Mouse (Mus musculus) cerebellum, adult 18-20 months (tissue): ENCODE measurements around the gene Htr2b.
A peak's percentile ranks its signal among the peaks of the same experiment; 100 is the strongest.

Source experiments
- DNase-seq, 2 experiments: peaks; one replicate each; pipeline ENCODE4 v3.0.0; 2021

Gene Htr2b

DNA sequence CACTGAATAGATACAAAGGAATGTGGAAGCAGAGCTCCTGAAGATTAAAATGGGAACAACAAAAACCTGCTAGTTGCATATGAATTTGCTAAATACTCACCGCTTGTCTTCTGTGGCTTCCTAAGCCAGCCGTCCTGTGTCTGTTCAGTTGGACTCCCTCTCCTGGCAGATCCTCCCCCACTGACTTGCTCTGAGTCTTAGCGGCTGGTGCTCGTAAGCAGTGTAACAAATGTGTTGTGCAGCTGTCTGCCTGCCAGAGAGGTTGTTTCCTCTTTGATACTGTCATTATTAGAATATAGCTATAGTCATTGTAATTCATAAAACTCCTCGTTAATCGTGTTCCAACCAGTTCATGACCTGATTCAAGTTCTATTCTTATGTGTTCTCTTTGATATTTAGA, at the start of gene Htr2b:
Gene Htr2b (minus strand): TSS at position 192 of the 400 bp plus-strand sequence.
- peak; percentile 8 to 19 for DNase-seq

DNA sequence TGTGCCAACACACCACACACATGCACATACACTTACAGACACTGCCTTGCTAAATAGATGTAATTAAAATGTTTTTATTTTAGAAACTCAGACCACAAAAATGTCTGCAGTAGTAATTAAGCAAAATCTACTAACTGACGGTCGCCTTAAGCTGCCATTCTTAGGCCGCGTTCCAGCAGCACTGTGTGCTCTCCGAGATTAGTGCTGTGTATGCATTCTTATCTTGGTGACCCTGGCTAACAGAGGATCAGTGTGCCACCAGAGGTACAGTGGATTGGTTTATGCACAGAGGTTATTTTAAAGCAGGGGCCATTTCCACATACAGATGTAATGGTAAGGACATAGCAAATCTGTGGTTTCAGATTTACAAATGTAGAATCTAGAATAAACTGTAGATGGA, 49.3 kb upstream of the Htr2b start:
- DNase-seq = no peak

DNA sequence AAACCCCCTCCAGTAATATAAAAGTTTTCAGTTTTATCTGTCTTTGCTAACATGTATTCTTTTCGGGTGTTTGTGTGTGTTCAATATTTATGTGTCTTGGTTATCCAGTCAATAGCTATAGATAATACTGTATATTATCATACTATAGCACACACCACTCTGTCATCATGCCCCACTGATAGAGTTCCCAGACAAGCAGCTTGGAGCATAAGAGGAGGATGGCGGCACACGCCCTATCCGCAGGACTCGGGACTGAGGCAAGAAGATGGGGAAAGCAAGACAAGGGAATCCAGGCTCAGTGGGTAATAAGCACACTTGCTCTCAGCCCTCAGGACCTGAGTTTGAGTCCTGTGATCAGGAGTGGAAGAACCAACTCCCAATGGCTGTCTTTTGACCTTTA, 48.7 kb upstream of the Htr2b start:
- no peak for DNase-seq

GRCm38 (mm10) chr1:86160059-86160458, 48.3 kb upstream of the Htr2b start:
- no peak for DNase-seq

DNA sequence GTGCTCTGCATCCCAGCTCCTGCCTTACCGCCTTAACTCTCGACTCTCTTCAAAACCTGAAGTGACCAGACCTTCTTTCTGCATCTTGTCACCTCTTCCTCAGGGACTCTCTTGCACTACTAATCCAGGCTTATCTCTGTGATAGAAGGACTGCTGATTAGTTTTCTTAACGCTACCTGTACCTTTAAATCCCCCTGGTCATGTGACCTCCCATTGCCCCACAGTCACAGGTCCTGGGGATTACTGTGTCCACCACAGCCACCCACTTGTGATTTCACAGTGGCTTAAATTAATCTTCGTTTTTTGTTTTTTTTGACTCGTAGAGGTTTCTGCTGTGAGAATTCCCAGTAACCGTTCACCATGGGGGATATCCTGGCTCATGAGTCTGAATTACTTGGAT, 44.8 kb upstream of the Htr2b start:
- DNase-seq = no peak

- no peak for DNase-seq
These were observed 44.3 kb upstream of the Htr2b start for GRCm38 (mm10) chr1:86156075-86156474.

GRCm38 (mm10) chr1:86154824-86155164, 43.0 kb upstream of the Htr2b start:
- no peak for DNase-seq

DNA sequence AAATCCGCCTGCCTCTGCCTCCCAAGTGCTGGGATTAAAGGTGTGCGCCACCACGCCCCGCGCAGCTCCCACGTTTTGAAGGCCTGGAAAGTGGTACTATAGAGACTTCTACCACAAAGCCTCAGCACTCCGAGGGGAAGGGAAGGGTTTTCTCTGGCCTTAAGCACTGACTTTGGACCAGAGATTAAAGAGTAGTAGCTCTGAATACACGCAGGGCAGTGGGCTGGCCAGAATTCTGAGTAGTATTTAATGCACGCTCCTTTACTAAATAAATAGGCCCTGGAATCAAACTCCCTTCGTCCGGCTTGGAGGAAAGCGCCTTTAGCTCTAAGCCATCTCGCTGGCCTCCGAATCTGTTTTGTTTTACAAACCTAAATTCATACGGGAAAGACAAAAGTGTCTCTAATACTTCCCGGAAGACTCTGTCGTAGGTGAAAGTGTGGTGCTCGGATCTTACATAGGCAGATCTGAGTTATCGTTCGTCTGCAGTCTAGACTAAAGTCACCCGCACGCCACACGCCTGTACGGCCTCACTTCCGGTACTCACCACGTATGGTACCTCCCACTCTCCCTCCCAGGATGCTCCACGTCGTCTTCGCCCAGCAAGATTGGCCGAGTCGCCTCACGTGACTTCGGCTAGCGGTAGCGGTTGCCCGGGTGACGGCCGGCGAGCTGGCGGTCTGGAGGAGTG, 42.5 kb upstream of the Htr2b start, which contains the start of gene Armc9:
Gene Armc9 (plus strand): TSS at position 648 of the 691 bp plus-strand sequence.
- DNase-seq = peak; percentile 93 to 99

GRCm38 (mm10) chr1:86152618-86153017, 40.8 kb upstream of the Htr2b start:
- no peak for DNase-seq

DNA sequence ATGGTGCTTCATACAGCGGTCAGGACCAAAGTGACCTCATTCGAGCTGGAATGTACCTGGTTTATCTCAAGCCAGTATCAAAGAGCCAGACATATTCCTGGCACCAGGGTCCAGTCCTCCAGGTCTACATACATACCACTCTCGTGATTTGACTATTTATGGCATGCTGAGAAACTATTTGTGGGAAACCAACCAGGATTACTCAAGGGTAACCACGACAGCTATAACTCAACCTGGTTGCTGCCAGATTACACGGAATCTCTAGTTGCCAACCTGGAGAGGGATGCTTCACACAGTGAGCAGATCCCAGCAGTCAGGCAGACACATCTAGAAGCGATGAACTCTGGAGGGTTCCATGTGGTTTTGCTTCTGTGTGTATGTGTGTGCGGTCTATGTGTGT, 39.6 kb upstream of the Htr2b start:
- no peak for DNase-seq

- no peak for DNase-seq
These were observed 39.2 kb upstream of the Htr2b start for GRCm38 (mm10) chr1:86150929-86151328.

DNA sequence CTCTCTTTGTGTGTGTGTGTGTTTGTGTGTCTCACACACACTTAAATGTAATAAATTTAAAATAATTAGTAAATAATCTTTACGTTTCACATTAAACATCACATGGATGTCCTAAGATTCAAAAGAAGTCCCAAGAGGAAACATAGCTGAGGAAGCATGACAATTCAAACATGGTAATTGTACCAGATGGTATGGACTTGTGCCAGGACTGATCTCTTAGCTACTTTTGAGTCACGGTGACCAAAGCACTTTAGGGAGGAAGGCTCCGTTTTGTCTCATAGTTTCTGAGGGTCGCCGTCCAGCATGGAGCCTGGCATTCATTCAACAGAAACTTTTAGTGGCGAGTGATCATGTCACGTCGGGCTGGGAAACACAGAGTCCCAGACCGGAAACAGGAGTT, 36.4 kb upstream of the Htr2b start:
- no peak for DNase-seq

DNA sequence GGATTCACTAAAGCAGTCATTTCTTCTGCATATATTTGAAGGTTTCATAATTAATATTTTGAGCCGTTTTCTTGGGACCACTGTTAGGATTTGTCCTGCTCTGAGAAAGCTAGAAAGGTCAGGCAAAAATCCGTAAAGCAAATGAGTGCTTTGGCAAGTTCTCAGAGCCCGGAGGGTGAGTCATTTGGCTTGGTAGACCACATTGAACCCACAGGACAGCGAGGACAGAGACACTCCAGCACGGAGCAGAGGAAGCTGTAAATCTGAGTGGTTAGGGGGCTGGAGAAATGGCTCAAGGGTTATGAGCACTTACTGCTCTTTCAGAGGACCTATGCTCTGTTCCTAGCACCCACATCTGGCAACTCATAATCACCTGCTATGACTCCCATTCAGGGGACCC, 35.8 kb upstream of the Htr2b start:
- no peak for DNase-seq

GRCm38 (mm10) chr1:86146293-86146692, 34.5 kb upstream of the Htr2b start:
- no peak for DNase-seq

DNA sequence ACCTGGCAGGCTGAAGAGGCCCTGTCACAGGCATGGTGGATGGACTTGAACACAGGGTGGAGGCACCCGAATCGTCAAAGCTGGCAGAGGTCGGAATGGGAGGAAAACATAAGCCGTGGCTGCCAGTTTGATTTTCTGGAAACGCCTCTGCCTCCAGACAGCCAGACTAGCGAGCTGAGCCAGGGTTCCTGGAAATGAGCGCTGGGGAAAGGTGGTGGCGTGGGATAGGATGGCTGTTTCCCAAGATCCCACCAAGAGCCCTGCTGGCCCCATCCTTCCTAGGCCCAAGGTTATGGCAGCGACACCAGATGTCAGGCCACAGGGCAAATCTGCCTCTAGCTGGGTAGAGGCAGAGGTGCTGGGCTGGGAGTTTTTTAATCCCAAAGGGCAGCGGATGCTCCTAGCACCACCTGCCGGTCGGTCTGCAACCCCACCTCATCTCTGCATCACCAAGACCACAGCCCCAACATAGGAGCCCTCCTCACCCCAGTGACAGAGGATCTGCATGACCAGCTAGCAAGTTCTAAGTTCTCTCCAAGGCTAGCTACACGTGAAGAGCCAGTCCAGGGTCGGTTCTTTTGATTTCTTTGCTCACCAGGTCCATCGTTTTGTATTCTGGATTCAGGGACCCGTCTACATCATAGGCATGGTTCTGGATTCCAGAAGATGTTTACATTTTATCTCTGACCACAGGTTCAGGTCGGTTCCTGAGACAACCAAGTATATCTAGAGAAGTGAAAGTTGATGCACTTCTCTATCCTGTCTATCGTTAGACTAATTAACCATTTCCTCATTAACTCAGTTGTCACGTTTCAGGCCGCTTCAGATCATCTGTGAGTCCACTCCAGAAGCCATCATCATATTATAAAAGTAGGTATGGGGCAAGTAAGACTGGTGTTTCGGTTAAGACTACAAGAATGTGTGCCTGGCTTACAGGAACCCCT, 32.5 kb upstream of the Htr2b start:
- no peak for DNase-seq

- no peak for DNase-seq
These were observed 31.4 kb upstream of the Htr2b start for GRCm38 (mm10) chr1:86143165-86143564.

- DNase-seq = no peak
These were observed 29.3 kb upstream of the Htr2b start for GRCm38 (mm10) chr1:86141081-86141480.

DNA sequence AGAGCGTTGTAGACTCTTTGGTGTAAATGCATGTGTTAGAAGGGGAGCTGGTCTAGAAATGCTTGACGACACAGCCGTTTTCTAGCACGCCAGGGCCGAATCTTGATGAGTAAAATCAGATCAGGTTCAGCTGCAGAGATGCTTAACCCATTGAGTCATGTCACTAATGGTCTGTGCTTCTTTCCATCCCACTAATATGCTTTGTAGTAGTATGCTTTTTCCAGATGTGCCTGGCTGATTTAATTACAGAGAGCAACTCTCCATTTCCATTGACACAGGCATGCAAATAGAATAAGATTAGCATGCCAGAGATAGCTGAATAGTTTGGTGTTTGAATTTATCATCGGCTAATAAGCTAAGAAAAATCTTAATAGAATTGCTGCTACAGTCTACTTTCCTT, 23.5 kb upstream of the Htr2b start:
- no peak for DNase-seq

DNA sequence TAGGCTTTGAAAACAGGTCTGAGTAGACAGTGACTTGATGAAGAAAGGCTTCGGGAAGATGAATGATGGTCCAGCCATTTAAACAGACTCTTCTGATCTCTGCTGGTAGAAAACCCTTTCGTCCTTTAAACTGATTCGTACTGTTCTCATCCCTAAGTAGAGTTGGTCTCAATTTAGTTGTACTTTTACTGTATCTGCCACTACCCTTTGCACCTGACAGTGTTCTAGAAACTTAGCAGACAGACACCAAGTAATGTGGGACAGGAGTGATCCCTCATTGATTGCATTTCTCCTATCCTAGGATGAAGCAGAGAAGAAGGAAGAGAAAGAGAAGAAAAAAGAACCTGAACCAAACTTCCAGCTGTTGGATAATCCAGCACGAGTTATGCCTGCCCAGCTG, 21.6 kb upstream of the Htr2b start, which contains the start of gene Gm21972:
Gene Gm21972 (plus strand): TSS at position 301 of the 400 bp plus-strand sequence.
- no peak for DNase-seq

GRCm38 (mm10) chr1:86126036-86126435, 14.3 kb upstream of the Htr2b start:
- DNase-seq = no peak

DNA sequence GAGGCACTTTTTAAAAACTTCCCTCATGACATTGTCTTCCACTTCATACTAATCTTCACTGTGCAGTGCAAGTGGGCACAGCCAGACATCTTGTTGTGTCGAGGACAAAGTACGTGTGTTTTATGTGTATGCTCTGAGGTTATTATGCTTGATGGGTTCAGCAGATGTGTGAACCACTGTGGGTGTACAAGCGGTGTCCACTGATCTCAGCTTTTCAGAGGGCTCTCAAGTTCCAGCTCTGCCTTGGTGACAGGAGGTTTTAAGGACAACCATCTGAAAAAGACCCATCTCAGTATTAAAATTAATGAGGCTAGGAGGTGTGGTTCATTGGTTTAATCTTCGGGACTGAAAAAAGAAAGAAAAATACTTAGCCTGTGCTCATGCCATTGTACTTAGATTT, 7.8 kb upstream of the Htr2b start:
- DNase-seq = no peak

DNA sequence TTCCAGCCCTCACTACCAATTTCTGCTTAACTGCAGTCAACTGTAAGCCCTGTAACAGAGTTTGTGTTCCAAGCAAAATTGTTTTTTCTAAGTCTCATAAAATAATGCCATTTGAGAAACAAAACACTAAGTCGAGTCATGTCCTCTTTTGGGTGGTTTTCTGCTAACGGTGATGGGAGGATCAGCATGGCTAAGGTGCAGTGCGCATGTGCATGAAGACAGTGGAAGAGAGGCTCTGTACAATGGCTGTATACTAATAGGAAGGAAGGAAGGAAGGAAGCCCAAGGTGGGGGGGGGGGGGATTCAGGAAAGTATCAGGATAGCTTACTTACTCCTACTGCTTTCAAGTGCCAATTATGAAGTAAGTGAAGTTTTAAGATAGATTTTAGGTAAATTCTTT, 2.4 kb upstream of the Htr2b start:
- DNase-seq = no peak

DNA sequence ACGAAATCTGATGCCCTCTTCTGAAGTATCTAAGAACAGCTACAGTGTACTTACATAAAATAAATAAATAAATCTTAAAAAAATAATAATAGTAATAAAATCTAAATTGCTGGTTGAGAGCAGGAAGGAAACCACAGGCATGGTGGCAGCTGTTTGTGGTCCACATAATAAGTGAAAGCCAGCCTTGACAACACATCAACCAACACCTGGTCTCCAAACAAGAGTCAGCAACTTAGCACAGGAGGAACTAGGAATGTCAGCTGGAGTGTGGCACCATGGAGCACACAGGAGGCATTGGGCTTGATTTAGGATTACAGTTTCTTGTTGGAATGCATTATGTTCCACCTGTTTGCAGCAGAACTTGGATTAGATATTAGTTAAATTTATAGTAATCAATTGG, 6.7 kb downstream of the Htr2b start:
- DNase-seq = no peak

DNA sequence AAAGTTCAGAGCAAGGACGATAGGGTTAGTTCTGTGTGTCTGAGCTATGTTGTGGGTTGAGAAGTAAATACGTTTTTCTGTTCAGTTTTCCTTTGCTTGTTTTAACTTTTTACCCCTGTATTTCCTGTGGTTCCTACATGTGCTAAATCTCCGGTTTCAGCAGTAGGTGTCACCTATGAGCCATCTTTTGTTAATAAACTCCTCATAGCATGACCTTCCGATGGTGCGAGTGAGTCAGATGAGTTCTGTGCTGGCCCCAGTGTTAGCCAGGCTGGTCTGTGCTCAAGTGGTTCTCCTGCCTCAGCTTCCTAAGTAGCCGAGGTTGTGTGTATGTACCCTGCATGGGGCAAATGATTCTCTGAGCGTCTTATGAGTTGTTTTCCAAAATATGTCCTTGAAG, 17.4 kb downstream of the Htr2b start:
- DNase-seq = no peak
